Mouse (Mus musculus) monocyte, adult 5-6 weeks (primary cell): Measurements from ENCODE around the gene Mical3. TPM values are rescaled to one million over a fixed set of nuclear protein-coding genes. Genes with fewer than 3 reads are reported as not detected.

Experiments
- ATAC-seq: fragments of 153-309, 156-312 bp; replicated peaks from 2 replicates; pipeline ENCODE4 v1.8.0; 2017; ENCODE audit warnings: mild to moderate bottlenecking; ENCODE audit not compliant: low TSS enrichment, insufficient number of reproducible peaks, severe bottlenecking, poor library complexity, low FRiP score
- total RNA-seq: library from RNA; stranded (forward); fragments of 200-1000, 200-491, 200-594 nt; gene quantifications from 3 replicates; pipeline ENCODE4 v1.2.3, GENCODE M21; 2017

Gene Mical3
- total RNA-seq, 1 experiment from 2014 or later: 2.9 TPM

DNA sequence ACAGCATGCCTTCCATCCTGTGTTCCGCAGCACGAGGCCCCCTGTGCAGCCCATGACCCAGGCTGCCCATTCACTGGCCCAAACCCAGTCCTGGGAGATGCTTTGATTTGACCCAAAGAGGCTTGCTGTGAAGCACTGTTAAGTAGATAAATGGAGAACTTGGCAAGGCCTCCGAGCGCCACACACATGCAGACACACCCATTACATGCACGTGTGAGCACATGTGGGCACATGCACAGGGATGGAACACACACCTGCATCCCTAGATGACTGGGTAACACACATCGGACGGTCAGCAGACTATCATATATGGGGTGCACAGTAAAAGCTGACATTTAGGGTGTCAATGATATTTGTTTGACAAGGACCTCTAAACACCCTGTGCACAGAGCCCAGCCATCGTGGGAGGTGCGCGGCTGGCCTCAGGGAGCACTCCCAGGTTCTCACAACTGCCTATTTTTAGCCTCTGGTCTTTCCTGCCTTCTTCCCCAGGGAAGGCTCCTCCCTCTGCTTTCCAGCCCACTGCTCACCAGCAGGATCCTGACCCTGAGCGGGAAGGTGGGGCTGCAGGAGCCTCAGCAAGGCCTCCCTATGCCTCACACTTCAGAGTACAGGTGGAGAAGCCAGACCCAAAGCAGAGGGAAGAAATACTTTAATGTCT is 63.2 kb downstream of the Mical3 start:
- ATAC-seq: no peak

- ATAC-seq: no peak
These were observed 64.0 kb downstream of the Mical3 start for GRCm38 (mm10) chr6:121066761-121067160.

DNA sequence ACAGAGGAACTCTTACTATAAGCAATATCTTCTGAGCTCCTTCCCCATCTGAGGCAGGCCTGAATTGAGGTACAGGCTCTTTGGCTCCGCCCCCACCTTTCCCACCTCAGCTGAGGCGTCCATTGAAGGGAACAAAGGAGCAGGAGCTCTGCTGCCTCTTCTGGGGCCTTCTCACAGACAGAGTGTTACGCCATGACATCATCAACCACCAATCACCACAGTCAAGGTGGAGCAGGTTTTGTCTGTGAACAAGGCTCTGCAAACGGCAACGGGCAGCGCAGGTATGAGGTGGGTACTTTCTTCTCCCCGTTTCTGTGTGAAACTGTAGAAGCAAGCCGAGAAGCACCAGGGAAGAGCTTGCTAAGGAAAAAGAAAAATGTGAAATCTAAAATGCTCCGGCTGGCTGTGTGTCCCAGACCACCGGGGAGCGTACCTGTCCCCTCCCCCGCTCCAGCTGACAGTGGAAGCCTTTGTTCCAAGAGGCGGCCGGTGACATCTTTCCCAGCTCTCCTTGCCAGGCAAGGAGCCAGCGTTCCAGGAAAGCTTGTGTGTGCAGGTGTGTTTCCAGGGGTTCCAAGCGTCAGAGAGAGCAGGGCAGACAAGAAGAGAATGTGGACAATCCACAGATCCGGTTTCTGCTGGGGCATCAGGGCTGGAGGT is 66.3 kb downstream of the Mical3 start:
- no peak for ATAC-seq

- no peak for ATAC-seq
These were observed 67.0 kb downstream of the Mical3 start for GRCm38 (mm10) chr6:121063771-121064170.

GRCm38 (mm10) chr6:121062891-121063408 is 67.8 kb downstream of the Mical3 start:
- peak; percentile 37 for ATAC-seq

DNA sequence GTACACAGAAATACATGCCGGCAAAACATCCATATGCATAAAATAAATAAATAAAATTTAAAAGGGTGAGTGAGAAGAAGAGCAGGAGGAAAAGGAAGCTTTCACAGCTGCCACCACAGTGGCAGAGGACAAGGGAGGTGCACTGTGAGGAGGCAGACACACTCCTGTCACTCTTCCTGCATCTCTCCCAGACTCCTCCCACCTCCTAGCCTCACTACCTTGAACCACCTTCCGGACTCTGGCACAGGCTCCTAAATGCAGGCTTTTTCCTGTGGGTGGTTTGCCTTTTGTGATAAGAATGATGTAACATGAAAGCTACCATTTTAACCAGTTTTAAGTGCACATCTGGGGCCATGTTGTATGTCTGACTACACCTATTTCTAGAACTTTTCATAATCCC is 72.8 kb downstream of the Mical3 start:
- ATAC-seq: no peak

GRCm38 (mm10) chr6:121057181-121057956 is 73.4 kb downstream of the Mical3 start:
- ATAC-seq: no peak

DNA sequence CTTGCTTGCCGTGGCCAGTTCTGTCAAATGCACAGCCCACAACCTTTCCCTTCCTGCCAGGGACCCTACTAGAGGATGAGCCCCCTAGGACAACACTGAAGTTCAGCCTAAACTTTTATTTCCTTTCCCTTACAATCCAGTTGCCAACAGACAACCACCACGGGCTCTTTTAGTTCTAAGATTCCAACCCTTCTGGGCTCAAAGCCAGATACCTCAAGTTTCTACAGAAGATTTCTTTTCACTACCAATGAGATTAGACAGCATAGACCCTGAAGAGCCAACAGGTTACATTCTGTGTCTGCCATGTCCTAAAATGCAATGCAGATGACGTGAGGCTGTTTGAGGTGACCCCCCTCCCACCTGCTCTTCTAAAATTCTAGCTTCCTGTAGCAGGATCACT is 75.3 kb downstream of the Mical3 start:
- ATAC-seq: no peak

DNA sequence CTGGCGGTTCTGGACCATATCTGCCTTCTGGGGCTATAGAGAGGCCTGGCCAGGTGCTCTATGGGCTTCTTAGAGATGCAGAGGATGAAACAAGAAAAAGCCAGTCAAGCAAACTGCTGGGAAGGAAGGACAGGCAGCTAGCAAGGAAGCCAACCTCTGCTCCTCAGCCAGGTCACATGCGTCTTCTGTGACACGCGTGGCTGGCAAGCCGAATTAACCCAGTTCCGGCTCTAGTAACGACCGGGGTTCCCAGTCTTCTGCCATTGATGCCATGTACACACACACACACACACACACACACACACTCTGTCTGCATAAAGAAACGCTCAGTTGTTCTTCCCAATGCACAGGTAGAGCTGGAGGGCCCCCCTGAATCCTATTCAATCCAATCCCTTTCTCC is 75.9 kb downstream of the Mical3 start:
- ATAC-seq: no peak

DNA sequence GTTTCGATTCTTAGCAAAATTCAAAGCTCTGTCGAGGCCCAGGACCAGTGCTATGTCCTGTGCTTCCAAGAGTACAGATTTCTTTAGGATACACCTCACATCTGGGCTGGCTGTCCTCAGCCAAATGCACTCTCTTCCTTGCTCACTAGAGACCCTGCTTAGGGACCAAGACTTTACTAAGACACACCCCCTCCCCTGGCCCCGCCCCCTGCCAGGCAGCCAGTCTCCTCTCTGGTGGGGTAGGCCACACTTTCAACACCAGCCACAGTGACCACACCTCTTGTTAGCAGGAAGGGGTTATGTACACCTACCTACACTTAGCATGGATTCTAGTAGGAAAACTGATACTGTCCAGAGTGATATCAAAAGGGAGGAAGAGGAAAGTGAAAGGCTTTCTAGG is 76.5 kb downstream of the Mical3 start:
- no peak for ATAC-seq

GRCm38 (mm10) chr6:121053585-121054112 is 77.2 kb downstream of the Mical3 start:
- ATAC-seq: no peak

DNA sequence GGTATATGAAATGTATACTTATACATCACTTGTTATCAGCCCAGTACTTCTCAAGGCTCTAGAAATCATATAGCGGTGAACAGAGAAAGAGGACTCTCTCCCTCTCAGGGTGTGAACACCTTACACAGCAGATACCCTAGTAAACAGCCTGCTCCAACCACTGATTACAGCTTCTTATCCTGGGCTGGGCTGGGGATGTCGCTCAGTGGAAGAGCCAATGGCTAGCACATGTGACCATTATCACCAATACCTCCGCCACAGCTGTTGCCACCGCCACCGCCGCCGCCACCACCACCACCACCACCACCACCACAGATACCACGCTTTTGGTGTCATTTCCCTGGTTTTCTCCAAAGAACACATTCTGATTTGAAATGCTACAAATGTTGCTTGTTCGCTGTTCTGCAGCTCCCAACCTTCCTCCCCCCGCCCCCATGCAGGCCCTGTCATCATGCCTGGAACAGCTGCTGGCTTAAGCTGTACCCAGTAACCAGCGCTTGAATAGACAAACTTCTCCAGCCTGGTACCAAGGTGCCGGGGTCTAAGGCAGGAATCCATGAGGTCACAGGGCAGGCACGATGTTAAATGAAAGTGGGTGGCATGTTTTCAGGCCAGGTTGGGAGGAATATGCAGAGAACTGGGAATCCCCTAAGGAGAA is 78.7 kb downstream of the Mical3 start:
- ATAC-seq: no peak

GRCm38 (mm10) chr6:121051411-121051810 is 79.4 kb downstream of the Mical3 start:
- no peak for ATAC-seq

DNA sequence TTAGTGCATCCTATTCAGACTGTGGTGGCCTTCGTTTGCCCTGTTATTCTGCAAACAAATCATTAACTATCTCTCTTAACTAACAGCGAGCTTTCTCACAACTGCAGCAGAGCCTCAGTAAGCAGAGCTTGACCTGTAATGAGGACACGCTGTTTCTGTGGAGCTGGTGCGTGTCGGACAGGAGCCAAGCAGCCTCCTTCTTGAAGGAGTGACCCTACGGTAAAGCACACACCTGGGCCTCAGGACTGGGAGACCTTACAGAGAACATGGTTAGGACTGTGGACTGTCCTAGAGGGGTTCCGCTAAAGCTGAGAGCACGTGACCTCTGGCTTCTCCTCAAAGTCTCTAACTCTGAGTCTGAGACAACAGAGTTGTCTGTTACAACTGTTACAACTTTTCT is 82.1 kb downstream of the Mical3 start:
- no peak for ATAC-seq

DNA sequence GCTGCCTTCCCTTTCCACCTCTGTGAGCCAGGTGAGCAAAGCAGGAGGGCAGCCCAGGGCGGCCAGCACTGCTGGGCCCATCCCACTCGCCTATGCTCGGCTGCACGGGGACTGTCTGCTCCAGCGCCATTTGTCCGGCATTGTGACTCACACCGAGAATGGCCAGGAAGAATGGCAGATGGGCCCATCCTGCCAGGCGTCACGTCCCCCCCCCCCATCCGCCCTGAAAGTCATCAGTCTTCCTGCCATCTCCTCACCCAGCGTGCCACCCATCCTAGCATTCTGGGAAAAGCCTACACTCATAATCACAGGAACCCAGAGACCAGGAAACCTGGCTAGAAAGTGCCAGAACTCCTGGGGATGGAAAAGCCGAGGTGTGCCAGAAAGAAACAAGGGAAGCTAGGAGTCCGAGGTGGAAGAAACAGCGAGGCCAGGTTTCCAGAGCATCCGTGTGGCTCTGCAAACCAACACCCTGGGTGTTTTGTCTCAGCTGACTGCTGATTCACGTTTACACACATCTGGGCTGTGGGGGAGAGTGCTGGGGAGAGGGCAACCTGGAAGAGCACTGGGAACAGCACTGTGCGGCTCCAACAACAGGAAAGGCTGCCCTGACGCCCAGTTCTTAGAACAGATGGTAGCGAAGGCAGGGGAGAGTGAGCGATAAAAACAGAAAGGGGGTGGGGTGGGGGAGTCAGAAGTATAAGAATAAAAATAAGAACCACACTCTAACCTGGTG is 85.3 kb downstream of the Mical3 start:
- no peak for ATAC-seq

DNA sequence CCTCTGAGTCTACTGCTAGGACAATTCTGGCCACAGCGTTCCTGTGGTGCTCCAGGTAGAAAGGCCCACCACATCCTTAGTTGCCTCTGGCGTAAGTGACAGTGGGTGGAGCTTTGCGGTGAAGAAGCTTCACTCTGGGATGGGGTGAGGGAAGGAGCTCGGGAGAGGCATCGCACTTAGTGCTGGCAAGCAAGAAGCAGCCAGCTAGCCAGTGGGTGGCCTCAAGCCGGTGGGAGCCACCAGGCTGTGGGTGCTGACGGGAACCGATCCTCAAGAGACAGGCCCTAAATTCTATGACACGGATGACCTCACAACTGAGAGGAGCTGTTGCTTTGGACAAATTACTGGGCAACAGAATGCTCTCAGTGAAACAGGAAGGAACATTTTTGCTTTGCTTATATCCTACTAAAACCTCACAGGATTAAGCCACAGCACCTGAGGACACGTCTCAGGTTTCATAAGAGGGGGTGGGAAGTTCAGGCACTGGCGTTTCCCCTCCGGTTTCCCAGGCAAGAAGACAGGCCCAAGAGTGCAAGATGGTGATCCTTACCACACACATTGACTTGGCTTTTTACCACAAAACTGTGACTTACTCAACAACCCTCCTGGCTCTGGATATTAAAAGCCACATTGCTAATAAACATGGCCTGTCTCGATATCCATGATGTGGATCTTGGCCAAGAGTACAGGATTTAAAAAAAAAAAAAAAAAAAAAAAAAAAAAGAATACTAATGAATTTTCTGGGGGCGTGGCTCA is 87.2 kb downstream of the Mical3 start:
- no peak for ATAC-seq

GRCm38 (mm10) chr6:121039719-121040118 is 91.1 kb downstream of the Mical3 start:
- ATAC-seq: no peak

- ATAC-seq: no peak
These were observed 91.5 kb downstream of the Mical3 start for GRCm38 (mm10) chr6:121039286-121039685.
